Mouse (Mus musculus) layer of hippocampus, adult 8-10 months (tissue): ENCODE measurements around the gene Rtf1. TPM values are rescaled to one million over a fixed set of nuclear protein-coding genes. Genes with fewer than 3 reads are reported as not detected.
"Not testable (repeated sequence)": the region's sequence is repeated elsewhere in the genome, so short reads cannot be mapped to it uniquely, and the experiment has no call there.

Experiments used
- DNase-seq, 2 experiments: peaks; one replicate each; pipeline ENCODE4 v3.0.0; 2022; ENCODE audit warnings: low spot score in 2 of 2
- total RNA-seq, 4 experiments: library from RNA; stranded (reverse); gene quantifications; 2 replicates each; pipeline ENCODE4 v1.2.4; 2022

Gene Rtf1
- 10 to 100 TPM; 53.9 to 57.2 (median 56.1) TPM for total RNA-seq

DNA sequence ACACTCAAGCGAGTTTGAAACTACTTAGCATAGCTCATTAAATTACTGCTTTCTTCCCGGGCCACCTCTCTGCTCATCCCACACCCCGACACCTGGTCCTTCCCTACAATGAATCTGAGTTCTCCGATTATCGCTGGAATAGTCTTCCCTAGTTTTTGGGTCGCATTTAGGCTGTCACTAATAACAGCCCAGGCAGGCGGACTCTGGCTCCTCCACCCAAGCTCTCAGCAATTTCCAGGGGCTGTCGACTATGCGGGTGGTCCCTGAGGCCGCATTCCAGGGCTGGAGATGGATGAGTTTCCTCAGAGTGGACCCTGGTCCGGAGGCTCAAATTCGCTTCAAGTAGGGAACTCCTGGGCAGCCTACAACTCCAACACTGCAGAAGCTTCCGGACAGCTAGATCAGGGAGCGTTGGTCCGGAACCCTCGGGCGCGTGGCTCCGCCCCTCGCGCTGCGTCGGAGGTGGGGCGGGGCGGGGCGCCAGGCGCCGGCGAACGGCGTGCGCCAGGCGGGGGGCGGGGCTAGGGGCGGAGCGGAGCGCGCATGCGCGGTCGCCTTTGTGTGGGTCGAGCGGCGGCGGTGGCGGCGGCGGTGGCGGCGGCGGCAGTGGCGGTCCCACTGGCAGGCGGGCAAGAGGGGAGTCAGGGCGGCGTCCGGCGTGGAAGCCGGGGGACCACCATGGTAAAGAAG is at the start of gene Rtf1:
Rtf1 (plus strand) TSS at position 544 of the 690 bp plus-strand sequence.
- peak; percentile 82 to 86 for DNase-seq

DNA sequence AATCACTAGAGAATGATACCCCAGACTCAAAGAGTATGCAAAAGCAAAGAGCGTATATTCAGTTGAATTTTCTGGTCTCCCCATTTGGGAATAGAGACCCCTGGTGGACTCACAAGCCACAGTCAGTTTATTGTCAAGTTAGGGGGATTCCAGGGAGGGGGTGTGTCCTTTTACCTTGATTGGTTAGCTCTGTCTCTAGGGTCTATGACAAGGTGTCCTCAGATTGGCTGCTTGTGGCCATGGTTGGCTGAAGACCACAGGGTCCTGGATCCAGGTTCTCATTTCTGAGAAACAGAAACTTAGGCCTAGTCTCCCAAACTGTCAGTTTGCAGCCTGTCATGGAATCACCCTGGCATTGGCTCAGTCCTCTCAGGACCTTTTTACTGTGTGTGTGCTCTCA is 38.1 kb upstream of the Rtf1 start:
- DNase-seq, result no peak

DNA sequence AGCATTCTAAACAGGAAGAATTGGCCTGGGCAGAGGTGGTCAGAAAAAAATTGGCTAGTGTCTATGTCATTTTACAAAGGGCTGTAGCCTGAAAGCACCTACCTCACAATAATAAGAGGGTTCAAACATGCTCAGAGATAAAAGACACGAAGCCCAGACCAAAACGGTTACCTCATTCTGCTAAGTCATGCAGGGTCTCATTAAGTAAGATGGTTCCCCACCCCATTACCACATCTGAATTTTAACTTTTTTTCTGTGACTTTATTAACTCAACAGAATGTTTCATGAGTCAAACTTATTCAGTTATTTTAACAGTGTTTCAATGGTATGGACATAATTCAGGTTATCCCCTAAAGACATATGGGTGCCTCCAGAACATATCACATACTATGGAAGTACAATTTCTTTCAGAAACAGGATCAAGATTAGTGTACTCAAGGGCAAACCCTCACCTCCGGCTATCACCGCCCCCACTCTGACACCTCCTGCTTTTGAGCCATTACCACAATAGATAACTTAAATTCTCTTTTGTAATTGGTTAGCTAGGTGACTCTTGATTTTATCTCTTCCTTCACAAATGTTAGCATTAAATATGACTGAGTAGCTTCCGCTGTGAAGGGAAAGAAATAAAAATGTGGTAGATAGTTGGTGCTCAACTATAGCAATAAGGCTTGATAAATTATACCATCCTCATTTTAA is 33.5 kb upstream of the Rtf1 start:
- no peak for DNase-seq

DNA sequence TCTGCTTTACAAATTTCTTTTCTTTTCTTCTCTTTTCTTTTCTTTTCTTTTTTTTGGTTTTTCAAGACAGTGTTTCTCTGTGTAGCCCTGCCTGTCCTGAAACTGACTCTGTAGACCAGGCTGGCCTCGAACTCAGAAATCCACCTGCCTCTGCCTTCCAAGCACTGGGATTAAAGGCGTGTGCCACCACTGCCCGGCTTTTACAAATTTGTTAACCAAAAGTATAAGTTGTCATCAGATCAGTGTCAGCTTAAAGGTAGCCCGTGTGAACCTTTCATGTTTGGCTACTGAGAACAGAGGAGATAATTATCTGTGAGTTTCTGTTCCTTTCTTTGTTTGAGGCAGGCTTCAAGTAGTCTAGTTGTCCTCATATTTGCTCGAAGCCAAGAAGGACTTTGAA is 30.6 kb upstream of the Rtf1 start:
- no peak for DNase-seq

DNA sequence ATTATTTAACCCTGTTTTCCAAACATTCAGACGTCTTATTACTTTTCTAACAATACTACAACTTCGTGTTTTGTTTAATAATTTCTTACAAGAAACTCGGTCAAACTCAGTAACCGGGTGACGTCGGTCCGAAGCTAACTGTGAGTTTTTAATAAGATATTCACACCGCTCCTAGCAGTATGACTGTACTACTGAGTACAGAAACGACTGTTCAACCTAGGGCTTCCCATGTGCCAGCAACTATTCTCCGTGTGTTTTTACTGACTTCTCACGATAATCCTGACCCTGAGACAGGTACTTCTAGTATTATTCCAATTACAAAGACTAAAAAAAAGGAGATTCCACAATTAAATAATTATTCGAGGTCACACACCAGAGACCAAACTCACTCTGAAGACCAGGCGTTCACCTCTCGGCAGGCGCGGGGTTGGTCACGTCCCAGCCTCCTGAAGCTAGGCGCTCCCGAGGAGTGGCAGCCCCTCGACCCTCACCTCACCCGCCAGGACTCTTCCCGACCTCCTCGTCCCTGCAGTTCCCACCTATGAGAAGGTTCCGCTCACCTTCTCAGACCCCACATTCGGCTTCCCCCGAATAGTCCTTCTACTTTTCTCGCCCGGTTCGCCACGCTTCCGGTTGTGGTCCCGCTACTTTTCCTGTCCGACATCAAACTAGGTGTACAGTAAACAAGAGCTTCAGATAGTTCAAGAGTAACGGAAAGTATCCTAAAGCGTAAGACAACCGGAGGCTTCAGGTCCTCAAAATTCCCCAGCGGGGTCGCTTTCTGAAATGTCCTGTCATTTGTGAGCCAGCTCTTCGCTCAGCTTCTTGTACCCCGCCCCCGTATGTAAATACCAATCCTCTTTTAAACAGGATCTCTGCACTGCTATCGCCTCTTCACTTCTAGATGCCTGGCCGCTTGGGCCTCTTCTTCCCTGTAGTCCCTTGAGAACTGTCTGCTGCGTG is 12.4 kb upstream of the Rtf1 start, which contains the start of gene Ndufaf1:
Ndufaf1 (minus strand) TSS at position 608 of the 963 bp plus-strand sequence.
- DNase-seq, result peak; percentile 77 to 83

DNA sequence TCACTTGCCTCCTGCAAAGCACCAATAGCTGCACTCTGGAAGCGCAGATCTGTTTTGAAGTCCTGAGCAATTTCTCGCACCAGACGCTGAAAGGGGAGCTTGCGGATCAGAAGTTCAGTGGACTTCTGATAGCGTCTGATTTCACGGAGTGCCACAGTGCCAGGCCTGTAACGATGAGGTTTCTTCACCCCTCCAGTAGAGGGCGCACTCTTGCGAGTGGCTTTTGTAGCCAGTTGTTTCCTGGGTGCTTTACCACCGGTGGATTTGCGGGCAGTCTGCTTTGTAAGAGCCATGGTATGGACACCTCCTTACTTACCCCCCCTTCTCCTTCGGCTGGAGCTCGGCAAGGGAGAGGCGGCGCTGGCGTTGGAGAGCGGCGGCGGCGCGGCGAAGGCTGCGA is 9.1 kb upstream of the Rtf1 start:
- DNase-seq, result not testable (repeated sequence)

DNA sequence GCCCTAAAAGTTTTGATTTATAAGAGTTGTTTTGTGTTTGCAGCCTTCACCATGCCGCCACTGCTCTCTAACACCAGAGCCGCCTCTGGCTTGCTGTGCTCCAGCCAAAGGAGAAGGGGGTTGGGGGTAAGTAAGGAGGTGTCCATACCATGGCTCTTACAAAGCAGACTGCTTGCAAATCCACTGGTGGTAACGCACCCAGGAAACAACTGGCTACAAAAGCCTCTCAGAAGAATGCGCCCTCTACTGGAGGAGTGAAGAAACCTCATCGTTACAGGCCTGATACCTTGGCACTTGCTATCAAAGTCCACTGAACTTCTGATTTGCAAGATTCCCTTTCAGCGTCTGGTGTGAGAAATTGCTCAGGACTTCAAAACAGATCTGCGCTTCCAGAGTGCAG is 5.9 kb upstream of the Rtf1 start:
- no peak for DNase-seq

DNA sequence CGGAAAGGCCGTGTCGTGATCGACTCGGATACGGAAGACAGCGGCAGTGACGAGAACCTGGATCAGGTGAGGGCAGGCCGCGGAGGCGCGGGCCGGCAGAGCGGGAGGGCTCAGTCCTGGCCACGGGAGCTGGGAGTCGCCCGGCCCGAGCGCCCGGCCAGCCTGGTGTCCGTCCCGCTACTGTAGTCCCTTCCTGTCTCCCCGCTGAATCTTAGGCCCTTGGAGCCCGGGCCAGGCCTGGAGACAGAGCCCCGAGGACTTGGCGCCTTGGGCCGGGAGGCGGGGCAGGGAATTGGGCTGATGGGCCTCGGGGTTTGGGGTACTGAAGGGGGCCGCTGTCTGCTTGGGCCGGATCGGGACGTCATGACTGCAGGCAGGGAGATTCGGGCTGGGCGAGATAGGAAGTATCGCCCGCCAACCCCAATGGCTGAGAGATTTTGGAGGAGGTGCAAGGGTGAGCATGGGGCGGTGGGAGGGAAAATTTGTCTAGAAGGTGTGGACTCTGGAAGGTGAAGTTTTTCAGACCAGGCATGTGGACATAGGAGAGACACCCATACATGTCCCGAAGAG is 432 bp downstream of the Rtf1 start:
- peak in 1 of 2 experiments; percentile 11 for DNase-seq

DNA sequence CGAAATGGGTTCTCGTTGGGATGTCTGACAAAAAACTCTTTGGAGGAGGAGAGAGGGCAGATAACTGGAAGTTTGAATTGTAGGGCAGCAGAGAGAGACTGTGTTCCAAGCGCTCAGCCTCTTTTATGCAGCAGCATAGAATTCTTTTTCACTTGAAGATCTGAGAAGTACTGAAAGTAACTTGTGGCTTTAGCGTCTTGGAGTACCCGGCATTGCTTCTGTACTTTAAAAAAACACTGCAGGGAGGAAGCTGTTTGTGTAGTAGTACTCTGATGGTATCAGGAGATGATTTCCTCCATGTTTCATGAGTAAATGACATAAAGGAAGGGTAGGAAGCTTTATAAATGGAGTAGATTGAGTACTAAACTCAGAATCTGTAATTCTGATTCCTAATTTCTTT is 963 bp downstream of the Rtf1 start:
- DNase-seq, result no peak

DNA sequence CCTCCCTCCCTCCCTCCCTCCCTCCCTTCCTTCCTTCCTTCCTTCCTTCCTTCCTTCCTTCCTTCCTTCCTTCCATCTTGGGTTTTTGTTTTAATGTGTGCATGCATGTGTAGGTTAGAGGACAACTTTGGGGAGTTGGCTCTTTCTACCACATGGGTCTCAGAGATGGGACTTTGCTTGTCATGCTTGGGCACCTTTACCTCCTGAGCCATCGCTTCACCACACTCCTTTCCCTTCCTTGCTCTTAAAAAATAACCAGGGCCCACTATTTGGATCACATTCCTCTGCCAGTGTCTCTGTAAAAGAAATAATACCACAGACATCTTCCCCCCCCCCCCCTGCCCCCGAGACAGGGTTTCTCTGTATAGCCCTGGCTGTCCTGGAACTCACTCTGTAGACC is 8.8 kb downstream of the Rtf1 start:
- no peak for DNase-seq

DNA sequence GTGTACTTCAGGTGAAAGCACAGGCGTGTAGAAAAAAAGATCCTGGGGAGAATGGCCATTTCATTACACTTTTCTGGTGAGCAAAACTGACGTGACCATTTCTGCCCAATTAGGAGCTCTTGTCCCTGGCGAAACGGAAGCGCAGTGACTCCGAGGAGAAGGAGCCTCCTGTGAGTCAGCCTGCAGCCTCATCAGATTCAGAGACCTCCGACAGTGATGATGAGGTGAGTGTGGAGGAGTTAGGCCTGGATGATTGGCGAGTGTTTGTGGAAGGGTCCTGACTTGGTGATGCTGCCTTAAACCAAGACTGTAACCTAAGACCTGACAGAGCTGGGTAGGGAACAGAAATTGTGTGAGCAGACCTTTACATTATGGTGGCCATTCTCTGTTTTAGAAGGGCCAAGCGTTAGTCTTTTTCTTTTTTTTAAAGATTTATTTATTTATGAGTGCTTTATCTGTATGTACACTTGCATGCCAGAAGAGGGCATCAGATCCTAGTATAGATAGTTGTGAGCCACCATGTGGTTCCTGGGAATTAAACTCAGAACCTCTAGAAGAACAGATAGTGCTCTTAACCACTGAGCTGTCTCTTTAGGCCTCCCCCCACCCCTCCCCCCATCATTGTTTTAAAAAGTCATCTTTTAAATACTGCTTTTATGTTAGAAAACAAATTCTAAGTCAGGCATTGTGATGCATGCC is 17.3 kb downstream of the Rtf1 start:
- DNase-seq, result no peak

DNA sequence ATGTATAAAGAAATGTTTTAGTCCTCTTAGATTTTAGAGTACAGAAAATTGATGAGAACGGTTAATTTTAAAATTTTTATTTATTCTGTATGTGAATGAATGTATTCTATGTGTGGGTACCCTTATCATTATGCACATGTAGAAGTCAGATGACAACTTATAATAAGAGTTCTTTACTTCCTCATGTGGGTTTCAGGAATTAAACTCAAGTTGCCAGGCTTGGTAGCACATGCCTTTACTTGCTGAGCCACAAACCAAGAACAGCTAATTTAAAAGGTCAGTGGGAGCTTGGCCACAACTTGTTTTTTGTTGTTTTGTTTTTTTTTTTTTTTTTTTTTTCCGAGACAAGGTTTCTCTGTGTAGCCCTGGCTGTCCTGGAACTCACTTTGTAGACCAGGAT is 20.0 kb downstream of the Rtf1 start:
- DNase-seq, result no peak

DNA sequence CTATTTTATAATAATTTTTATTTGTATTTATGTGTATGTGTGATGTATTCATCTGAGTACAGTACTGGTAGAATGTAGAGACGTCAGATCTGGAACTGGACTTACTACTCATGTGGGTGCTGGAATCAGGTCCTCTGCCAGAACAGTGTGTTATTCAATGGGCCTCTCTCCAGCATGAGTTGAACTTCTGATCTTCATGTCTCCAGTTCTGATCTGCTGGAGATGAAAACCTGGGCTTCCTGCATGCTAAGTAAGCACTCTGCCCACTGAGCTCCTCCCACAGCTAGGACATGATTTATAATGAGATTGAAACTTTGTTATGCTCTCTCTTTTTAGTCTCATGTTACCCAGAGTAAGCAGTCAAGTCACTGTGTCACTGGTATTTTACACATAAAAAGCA is 21.2 kb downstream of the Rtf1 start:
- no peak for DNase-seq

DNA sequence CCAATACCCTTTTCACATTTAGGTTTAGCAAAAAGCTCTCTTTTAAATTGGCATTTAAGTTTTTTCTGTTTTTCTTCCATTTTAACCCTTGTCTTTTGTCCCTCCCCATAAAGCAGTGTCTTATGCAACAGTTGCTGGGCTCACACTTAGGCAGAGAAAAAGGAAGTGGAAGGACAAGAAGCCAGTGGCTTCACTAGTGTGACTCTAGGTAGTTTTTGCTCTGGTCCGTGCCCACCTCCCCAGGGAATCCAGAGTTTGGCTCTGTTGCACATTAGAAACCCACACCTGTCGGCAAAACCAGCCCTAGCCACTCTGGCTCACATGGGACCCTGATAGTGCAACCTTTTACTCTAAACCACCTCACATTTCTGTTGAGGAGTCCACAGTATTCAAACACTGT is 23.6 kb downstream of the Rtf1 start:
- no peak for DNase-seq

DNA sequence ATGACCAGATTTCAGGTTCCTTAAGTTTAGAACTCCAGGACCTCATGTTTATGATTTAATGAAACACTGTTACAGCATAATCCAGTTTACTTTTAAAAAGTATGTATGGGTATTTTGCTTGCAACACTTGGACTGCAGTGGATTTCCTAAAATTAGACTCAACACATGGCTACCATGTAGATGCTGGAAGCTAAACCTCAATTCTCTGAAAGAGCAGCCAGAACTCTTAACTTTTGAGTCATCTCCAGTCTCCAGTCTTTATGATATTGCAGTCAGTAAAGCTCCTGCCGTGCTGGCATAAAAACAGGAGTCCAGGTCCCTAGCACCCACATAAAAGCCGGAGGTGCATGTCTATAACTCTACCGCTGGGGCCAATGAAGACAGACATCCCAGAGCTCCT is 25.1 kb downstream of the Rtf1 start:
- DNase-seq, result no peak

DNA sequence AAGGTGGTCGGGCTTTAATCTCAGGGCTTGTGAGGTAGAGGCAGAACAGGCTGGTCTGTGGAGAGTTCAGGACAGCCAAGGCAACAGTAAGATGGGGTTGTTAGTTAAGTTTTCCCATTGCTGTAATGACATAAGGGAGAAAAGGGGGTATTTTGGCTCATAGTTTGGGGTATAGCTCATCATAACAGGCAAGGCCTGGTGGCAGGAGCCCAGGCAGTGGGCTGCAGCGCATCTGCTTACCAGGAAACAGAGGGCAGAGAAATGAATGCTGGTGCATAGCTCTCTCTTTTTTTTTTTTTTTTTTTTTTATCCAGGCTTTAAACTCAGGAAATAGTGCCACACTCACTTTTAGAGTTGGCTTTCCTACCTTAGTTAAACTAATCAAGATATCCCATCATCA is 28.3 kb downstream of the Rtf1 start:
- DNase-seq, result peak; percentile 36 to 46

DNA sequence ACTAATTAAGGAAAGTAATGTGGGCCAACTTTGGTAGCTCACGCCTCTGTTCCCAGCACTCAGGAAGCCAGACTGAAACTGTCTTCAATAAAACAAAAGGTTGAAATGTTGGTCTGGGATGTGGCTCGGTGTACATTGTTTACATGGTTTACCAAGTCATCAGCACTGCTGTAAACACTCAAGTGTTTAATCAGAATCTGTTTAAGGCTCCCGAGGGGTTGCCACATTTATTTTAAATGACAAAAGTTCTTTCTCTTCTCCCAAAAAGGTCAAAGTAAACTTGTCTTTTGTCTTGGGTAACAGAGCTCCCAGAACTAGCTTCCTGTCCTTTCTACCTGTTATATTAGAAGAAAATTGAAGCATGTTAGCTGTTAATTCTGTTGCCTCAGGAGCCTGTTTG is 32.8 kb downstream of the Rtf1 start:
- no peak for DNase-seq

DNA sequence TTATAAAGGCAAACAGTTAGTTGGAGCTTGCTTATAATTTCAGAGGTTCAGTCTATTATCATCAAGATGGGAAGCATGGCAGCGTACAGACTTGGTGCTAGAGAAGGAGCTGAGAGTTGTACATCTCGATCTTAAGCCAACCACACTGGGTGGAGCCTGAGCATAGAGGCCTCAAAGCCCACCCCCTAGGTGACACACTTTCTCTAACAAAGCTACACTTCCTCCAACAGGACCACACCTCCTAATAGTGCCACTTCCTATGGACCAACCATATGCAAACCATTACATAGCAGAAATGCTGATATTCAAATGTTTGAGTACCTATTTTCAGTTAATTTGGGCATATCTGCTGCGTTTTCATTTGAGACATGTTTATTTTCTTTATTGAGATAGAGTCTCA is 35.1 kb downstream of the Rtf1 start:
- DNase-seq, result no peak

DNA sequence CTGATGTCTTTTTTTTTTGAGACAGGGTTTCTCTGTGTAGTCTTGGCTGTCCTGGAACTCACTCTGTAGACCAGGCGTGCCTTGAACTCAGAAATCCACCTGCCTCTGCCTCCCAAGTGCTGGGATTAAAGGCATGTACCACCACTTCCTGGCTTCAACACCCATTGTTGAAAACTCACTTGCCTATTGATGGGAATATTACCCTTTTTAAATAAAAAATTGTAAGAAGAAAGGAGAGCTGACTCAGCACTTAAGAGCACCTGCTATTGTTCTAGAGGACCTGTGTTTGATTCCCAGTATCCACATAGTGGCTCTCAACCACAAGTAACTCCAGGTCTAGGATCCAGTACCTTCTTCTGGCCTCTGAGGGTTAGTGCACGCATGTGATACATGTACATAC is 41.0 kb downstream of the Rtf1 start:
- DNase-seq, result not testable (repeated sequence)

DNA sequence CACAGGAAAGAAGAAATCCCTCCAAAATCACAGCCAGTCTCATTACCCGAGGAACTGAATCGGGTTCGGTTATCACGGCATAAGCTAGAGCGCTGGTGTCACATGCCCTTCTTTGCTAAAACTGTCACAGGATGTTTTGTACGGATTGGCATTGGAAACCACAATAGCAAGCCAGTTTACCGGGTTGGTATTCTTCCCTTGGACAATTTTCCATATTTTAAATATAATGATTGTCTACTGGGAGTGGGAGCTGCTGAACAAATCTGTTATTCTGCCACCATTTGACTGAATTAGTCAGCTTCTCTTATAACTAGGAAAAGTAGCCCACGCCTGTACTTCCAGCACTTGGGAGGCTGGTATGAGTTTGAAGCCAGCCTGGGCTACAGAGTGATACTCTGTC is 46.2 kb downstream of the Rtf1 start:
- peak; percentile 42 to 50 for DNase-seq
